Mouse (Mus musculus) right cerebral cortex, adult 2 months (tissue): ENCODE data around the gene Cdk10.
"Not testable (repeated sequence)": the region's sequence is repeated elsewhere in the genome, so short reads cannot be mapped to it uniquely, and the experiment has no call there.

Source experiments
- DNase-seq, 2 experiments: peaks; one replicate each; pipeline ENCODE4 v3.0.0; 2021 to 2022; ENCODE audit warnings: low spot score in 2 of 2

Gene Cdk10

DNA sequence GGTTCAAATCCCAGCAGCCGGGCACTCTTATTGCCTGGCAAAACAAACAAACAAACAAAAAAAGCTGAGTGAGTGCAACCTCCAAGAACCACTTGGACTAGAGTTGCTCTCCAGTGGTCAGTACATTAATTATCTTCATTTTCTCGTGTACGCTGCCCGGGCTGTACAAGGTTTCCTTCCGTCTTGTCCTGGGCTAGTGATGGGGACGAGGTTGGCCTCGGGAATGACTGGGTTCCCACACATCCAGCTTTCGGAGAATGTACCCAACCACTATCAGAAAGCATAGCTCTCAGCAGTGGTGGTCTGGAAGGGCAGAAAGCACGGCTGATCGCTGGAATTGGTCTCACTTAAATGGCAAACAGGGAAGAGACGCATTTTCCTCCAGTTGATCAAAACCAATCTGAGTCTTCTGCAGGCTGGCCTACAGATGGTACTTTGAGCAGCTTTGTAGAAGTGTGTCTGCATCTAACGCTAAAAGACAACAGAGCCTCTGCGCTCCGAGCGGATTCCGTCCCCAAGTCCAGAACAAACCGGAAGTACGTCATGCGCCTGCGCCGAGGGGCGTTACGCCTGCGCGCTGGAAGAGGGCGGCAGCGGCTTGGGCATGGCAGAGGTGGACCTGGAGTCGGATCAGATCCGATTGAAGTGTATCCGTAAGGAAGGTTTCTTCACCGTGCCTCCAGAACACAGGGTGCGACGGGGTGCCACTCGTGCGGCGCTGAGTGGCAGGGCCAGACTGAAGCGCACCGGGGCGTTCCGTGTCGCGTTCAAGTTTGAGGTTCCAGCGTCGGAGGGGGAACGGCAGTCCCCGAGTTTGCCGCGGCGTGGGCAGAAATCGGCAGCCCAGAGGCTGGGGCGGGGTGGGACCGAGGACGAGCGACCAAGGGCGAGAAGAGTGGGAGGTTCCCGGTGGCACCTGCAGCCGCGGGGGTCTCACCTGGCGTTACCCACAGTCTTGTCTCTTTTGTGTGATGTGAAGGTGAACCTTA is at the start of gene Cdk10:
Cdk10 (plus strand) TSS at position 565 of the 989 bp plus-strand sequence.
- peak; percentile 96 to 97 for DNase-seq

GRCm38 (mm10) chr8:123181391-123181790 is 43.3 kb upstream of the Cdk10 start:
- DNase-seq, result no peak

DNA sequence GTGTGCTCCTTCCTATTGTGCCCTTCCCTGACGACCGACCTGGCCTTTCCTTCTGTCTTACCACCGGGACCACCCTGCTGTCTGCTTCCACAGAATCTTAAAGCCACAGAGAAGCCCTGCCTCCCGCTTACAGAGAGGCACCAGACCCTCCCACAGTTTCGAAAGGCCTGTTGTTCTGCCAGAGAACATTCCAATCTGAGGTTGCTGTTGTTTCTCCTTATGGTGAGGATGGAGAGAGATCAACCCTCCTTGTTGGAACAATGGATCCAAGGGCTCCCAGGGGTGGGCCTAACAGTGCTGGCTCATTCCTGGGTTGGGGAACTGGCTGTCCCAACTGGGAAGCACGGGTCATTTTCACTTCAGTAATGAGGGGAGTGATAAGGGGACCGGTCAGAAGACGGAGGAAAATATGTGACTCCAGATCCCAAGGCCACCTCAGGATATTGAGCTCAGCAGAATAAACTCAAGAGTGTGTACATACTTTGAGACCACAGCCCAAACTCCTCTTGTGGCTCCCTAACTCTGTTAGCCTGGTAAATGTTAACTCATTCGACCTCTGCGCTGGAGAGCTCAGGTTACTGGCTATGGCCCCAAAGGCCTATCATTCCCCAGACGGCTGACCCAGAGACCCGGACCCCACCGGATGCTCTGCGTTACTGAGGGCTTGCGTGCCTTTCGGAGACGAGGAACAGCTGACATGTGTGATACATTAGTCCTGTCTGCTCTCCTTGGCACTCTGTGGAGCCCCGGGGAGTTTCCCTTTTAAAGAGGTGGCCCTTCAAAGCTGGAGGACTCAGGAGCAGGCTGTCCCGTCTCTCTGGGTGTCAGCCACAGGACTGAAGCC is 38.9 kb upstream of the Cdk10 start, which contains the start of gene Dpep1:
Dpep1 (plus strand) TSS at position 677 of the 844 bp plus-strand sequence.
- DNase-seq, result no peak

GRCm38 (mm10) chr8:123188006-123188405 is 36.6 kb upstream of the Cdk10 start:
- DNase-seq, result no peak

GRCm38 (mm10) chr8:123188841-123189240 is 35.8 kb upstream of the Cdk10 start:
- no peak for DNase-seq

DNA sequence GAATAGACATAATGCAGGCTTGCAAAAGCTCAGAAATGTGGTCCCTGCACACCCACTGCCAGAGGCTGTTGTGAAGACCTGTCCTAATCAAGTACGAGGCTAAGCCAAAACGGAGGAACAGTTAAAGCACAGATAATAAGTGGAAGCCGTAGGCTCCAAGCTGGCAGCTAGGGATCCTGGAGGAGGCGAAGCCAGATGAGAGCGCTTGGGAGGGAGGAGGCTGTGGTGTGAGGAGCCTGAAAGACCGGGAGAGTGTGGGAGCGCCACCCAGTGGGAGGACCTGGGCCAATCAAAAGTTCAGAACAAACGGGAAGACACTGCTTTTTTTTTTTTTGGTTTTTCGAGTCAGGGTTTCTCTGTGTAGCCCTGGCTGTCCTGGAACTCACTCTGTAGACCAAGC is 34.0 kb upstream of the Cdk10 start:
- DNase-seq, result peak; percentile 83 to 86

DNA sequence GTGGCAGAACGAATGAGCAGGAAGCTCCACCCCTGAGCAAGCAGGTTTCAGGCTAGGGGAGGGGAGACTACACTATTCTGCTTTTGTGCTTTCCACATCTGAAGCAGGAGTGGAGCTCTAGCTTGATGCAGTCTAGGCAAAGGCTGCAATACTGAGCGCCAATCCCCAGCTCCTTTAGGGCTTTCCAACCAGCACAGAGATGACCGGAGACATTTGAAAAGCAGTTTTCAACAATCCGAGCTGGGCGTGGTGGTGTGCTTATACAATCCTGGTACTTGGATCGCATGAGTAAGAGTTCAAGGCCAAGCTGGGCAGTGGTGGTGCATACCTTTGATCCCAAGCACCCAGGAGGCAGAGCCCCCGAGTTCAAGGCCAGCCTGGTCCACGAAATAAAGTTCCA is 32.7 kb upstream of the Cdk10 start:
- DNase-seq, result no peak

DNA sequence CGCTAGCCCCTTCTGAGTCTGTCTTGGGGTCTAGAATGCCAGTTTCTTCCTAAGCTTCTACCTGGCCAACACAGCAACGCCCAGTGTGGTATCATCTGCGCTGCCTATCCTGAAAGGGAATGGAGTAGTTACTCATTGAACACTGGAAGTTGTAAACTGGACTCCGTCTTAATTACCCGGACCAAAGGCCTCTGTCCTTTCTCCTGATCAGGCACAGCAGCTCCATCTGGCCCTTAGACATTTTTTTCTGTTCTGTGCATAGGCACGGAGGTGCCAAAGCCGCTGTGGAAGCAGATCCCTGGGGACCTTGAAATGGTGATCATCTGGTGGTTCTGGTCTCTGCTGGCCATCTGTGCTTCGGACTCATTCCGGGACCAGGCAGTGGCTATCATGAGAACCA is 30.9 kb upstream of the Cdk10 start:
- DNase-seq, result no peak

DNA sequence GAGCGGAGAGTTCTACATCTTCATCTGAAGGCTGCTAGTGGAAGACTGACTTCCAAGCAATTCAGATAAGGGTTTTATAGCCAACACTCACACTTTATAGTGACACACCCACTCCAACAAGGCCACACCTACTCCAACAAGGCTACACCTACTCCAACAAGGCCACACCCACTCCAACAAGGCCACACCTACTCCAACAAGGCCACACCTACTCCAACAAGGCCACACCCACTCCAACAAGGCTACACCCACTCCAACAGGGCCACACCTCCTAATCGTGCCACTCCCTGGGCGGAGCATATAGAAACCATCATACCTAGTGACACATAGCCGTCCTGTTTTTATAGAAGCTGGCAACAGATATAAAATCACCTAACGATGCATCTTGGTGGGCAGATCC is 27.6 kb upstream of the Cdk10 start:
- not testable (repeated sequence) for DNase-seq

- no peak for DNase-seq
Observed at GRCm38 (mm10) chr8:123199864-123200263, 24.8 kb upstream of the Cdk10 start.

- DNase-seq, result peak; percentile 79 to 85
Observed at GRCm38 (mm10) chr8:123202288-123202687, 22.4 kb upstream of the Cdk10 start.

GRCm38 (mm10) chr8:123203571-123203970 is 21.1 kb upstream of the Cdk10 start:
- no peak for DNase-seq

DNA sequence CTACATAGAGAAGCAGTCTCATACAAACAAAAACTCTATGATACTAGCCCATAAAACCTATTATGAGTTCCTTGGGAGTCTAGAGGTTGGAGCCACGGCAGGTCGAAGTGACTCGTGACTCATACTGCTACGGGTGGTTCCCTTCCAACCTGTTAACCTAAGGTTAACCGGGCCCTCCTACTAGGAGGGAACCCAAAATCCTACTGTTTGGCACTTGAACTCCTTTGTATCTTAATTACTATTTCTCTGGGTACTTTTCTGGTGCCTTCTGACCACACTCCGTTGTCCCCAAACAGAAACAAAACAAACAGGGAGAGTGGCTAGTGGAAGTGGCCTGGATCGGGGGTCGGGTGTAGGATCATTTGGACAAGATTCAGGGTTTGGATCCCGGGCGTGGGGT is 12.8 kb upstream of the Cdk10 start:
- DNase-seq, result no peak

GRCm38 (mm10) chr8:123212321-123213117 is 12.1 kb upstream of the Cdk10 start, which contains the start of the genes Chmp1a and Spata33:
Gene Chmp1a (minus strand): TSS chr8:123212763.
Gene Spata33 (plus strand): TSS chr8:123212832.
- DNase-seq, result peak; percentile 81 to 89

GRCm38 (mm10) chr8:123213118-123213772 is 11.4 kb upstream of the Cdk10 start:
- DNase-seq, result no peak

GRCm38 (mm10) chr8:123215430-123215829 is 9.2 kb upstream of the Cdk10 start:
- no peak for DNase-seq

- no peak for DNase-seq
Observed at GRCm38 (mm10) chr8:123220917-123221316, 3.7 kb upstream of the Cdk10 start.

DNA sequence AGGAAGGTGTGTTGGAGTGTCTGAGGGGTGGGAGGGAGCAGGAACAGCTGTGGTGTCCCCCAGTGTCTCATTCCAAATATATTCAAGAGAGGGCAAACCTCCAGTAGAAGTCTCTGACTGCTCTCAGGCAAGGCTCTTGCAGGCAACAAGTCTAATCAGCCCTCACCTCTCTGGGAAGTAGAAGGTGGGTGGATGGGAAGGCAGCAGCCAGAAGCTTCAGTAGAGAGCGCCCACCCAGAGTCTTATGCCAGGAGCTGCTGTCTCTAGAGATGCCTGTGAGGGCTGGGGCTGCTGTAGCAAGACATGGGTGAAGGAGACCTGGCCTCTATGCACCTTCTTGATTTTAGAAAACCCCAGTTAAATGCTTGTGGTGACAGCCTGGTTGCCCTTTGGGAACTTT is 3.8 kb downstream of the Cdk10 start:
- DNase-seq, result peak in 1 of 2 experiments; percentile 47

DNA sequence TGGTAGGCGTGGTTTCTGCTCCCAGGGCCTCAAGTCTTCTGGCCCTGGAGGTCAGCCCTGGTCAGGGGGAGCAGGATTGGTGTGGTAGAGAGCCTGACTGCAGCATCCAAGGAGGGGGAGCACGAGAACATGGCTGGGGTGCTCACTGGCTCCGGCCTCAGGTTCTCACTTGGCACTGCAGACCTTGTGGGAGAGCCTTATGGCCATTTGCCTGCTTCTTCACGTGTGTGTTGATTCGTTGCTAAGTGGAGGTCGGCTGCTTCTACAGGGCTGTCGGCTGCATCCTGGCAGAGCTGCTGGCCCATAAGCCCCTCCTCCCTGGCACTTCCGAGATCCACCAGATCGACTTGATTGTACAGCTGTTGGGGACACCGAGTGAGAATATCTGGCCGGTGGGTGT is 5.7 kb downstream of the Cdk10 start:
- DNase-seq, result not testable (repeated sequence)

DNA sequence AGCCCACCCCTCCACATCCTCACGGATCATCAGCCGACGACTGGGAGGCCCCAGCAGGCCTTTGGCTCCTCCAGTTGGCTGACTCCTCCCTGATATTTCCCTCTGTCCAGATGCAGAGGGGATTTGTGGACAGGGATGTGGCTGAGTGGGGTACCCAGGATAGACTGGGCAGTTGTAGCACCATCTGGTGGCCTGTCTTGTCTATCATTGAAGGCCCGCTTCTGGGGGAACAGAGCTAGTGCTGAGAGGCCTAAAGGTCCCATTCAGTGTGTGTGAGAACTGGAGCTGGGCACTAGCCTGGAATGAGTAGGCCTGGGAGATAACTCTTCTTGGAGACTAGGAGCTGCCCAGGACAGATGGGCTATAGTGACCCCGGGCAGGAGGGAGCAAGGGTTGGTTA is 7.1 kb downstream of the Cdk10 start:
- peak in 1 of 2 experiments; percentile 40 for DNase-seq

GRCm38 (mm10) chr8:123232553-123232952 is 7.9 kb downstream of the Cdk10 start:
- peak in 1 of 2 experiments; percentile 56 for DNase-seq
